Mouse (Mus musculus) kidney, adult 2 months (tissue): ENCODE data around the gene Ugt2a1.

Source experiments
- CTCF ChIP-seq: fragments of 200-500 bp; conservative IDR thresholded peaks from 2 replicates; pipeline ENCODE4 v1.5.1; 2011; ENCODE audit warnings: low read depth, mild to moderate bottlenecking, control low read depth, low read length, moderate library complexity, mixed read lengths; ENCODE audit not compliant: insufficient read depth, insufficient read length
- POLR2A ChIP-seq: fragments of 200-500 bp; IDR thresholded peaks from one replicate; pipeline ENCODE4 v1.6.1; 2011; ENCODE audit warnings: low read depth, low read length, control low read depth

DNA sequence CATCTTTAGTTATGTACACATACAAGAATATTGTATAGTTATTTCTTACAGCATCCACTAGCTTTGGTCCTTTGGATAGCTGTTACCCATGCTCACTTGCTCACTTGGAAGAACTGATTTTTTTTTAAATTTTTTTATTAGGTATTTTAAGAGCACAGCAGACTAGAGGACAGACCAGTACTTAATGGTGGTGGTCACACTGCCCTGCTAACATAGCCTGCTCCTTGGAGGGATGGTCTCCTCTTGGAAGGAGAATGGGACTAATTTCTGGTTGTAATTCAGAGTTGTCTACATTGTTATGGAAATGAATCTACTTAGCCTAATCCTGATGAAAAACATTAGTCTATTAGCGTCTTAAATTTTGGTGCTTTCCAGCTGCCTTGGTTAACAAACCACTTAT, 31.9 kb downstream of the Ugt2a1 start:
- no peak for TF ChIP-seq POLR2A
- TF ChIP-seq CTCF = no peak
